Mouse (Mus musculus) CH12.LX (cell line): ENCODE data around the gene Atp6v0b.

Source experiments
- CHD2 ChIP-seq: IDR thresholded peaks from 2 replicates; pipeline ENCODE4 v1.6.1; 2011; ENCODE audit warnings: low read length, improper control_type of control experiment
- CTCF ChIP-seq, 2 experiments: IDR thresholded peaks in 1 of 2; conservative IDR thresholded peaks in 1 of 2; 2 replicates each; pipeline ENCODE4 v1.5.1; 2011 to 2012; ENCODE audit warnings: low read depth in 2 of 2, low read length in 2 of 2, improper control_type of control experiment in 1 of 2, inconsistent platforms in 1 of 2, mild to moderate bottlenecking in 1 of 2, moderate library complexity in 1 of 2
- E2F4 ChIP-seq: IDR thresholded peaks from 2 replicates; pipeline ENCODE4 v1.6.1; 2011; ENCODE audit warnings: low read depth, low read length, improper control_type of control experiment; ENCODE audit not compliant: insufficient replicate concordance
- EP300 ChIP-seq: IDR thresholded peaks from 2 replicates; pipeline ENCODE4 v1.6.1; 2011; ENCODE audit warnings: low read length, improper control_type of control experiment
- MAX ChIP-seq: IDR thresholded peaks from 2 replicates; pipeline ENCODE4 v1.6.1; 2011; ENCODE audit warnings: low read length, improper control_type of control experiment
- MEF2A ChIP-seq: IDR thresholded peaks from 2 replicates; pipeline ENCODE4 v1.6.1; 2014; ENCODE audit warnings: low read depth, mild to moderate bottlenecking, inconsistent platforms, low read length, improper control_type of control experiment, borderline replicate concordance
- MXI1 ChIP-seq: IDR thresholded peaks from 2 replicates; pipeline ENCODE4 v1.6.1; 2011; ENCODE audit warnings: mild to moderate bottlenecking, low read depth, low read length, improper control_type of control experiment
- POLR2A ChIP-seq: IDR thresholded peaks from 2 replicates; pipeline ENCODE4 v1.6.1; 2011; ENCODE audit warnings: low read depth, mild to moderate bottlenecking, improper control_type of control experiment, low read length
- RAD21 ChIP-seq: IDR thresholded peaks from 2 replicates; pipeline ENCODE4 v1.6.1; 2011; ENCODE audit warnings: low read depth, mild to moderate bottlenecking, low read length, improper control_type of control experiment, moderate library complexity
- SIN3A ChIP-seq: IDR thresholded peaks from 2 replicates; pipeline ENCODE4 v1.6.1; 2012; ENCODE audit warnings: low read length, improper control_type of control experiment, inconsistent platforms
- UBTF ChIP-seq: IDR thresholded peaks from 2 replicates; pipeline ENCODE4 v1.6.1; 2012; ENCODE audit warnings: low read depth, mild to moderate bottlenecking, inconsistent platforms, low read length, improper control_type of control experiment, moderate library complexity
- USF1 ChIP-seq: IDR thresholded peaks from 2 replicates; pipeline ENCODE4 v1.6.1; 2014; ENCODE audit warnings: low read depth, mild to moderate bottlenecking, inconsistent platforms, low read length, improper control_type of control experiment
- ZNF384 ChIP-seq: IDR thresholded peaks from 2 replicates; pipeline ENCODE4 v1.6.1; 2012; ENCODE audit warnings: low read depth, low read length, improper control_type of control experiment, inconsistent platforms

DNA sequence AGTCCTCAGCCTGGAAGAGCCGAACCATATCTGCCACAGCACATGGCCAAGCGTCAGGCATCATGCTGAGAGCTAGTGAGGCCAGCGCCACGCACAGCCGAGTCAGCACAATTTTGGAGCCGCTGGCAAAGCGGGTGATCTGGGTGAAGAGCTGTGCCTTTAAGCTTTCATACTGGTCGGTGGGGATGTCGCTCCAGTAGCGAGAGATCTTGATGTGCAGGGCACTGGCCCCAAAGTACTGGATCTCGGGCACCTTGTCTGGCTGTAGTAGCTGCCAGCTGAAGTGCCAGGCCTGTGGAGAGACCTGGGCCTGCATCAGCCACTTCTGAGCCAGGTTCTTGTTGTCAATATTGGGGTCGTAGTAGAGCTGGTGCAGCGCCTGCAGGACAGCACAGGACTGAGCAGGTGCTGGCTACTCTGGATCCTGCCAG, 25.0 kb upstream of the Atp6v0b start:
- TF ChIP-seq MXI1 (no peak), CTCF (conservative IDR thresholded peaks at IDR 0.05 in 1 of 2, IDR thresholded peaks at IDR 0.05 in 1 of 2; ENCODE audit: low read depth in 2 of 2, low read length in 2 of 2) (no peak), RAD21 (no peak), EP300 (no peak), E2F4 (no peak), ZNF384 (no peak), MEF2A (no peak), POLR2A (no peak), UBTF (no peak), SIN3A (no peak), CHD2 (no peak), MAX (no peak), USF1 (no peak)
